Mouse (Mus musculus): ENCODE measurements around the gene Olfr98. TPM values are rescaled to one million over a fixed set of nuclear protein-coding genes. Genes with fewer than 3 reads are reported as not detected.
"Not testable (repeated sequence)": the region's sequence is repeated elsewhere in the genome, so short reads cannot be mapped to it uniquely, and the experiment has no call there.

Gene Olfr98
- polyA plus RNA-seq, 1 experiment from 2014 or later: not detected

GRCm38 (mm10) chr17:37242198-37242597 is 21.4 kb downstream of the Olfr98 start:
- 69% methylated on average over 3 of the region's 3 CpGs for WGBS

GRCm38 (mm10) chr17:37237230-37237629 is 26.3 kb downstream of the Olfr98 start, which contains the start of gene Olfr97:
Gene Olfr97, minus strand, starts transcription at chr17:37237330.
- not testable (repeated sequence) for DNase-seq (ENCODE audit: low spot score); H3K36me3 ChIP-seq; H3K27ac ChIP-seq (replicated peaks); H3K27me3 ChIP-seq (ENCODE audit: low read depth, poor library complexity, severe bottlenecking); H3K9me3 ChIP-seq (replicated peaks); H3K4me1 ChIP-seq; H3K4me3 ChIP-seq
- WGBS: 90% methylated on average over 2 of the region's 2 CpGs

More at GRCm38 (mm10) chr17:37242198-37242597, 21.4 kb downstream of the Olfr98 start:
- Histone ChIP-seq H3K27ac (replicated peaks) (no peak overlapping the region), H3K36me3 (no peaks in the 10 kb centered on the region), H3K4me3 (no peak overlapping the region), H3K9me3 (replicated peaks) (peaks cover 6% of the 10 kb centered on the region; the same call in 1 of the 2 replicates), H3K4me1 (no peaks in the 10 kb centered on the region), H3K27me3 (ENCODE audit: low read depth, poor library complexity, severe bottlenecking) (no peaks in the 10 kb centered on the region)
- no peak for DNase-seq (ENCODE audit: low spot score)

- WGBS: 27% methylated on average over 1 of the region's 1 CpGs
- H3K9me3 ChIP-seq (replicated peaks): peaks cover 9% of the 10 kb centered on the region; the same call in 1 of the 2 replicates
- no peak for DNase-seq (ENCODE audit: low spot score)
Observed at GRCm38 (mm10) chr17:37221879-37222278, 41.7 kb downstream of the Olfr98 start.

GRCm38 (mm10) chr17:37219846-37220245 is 43.7 kb downstream of the Olfr98 start, which contains the start of gene Olfr96:
Gene Olfr96, plus strand, starts transcription at chr17:37220146.
- no peak for DNase-seq (ENCODE audit: low spot score)
- H3K4me1 ChIP-seq: no peaks in the 10 kb centered on the region
- H3K27ac ChIP-seq (replicated peaks): no peak within 1 kb of the TSS
- WGBS: 62% methylated on average over 4 of the region's 4 CpGs
- no peaks in the 10 kb centered on the region for H3K36me3 ChIP-seq
- H3K27me3 ChIP-seq (ENCODE audit: low read depth, poor library complexity, severe bottlenecking): no peaks in the 10 kb centered on the region
- no peak within 1 kb of the TSS for H3K4me3 ChIP-seq
- peaks cover 10% of the 10 kb centered on the region; the same call in 1 of the 2 replicates for H3K9me3 ChIP-seq (replicated peaks)

More at GRCm38 (mm10) chr17:37221879-37222278, 41.7 kb downstream of the Olfr98 start:
- no peak overlapping the region for H3K27ac ChIP-seq (replicated peaks)
- H3K4me3 ChIP-seq: no peak overlapping the region
- no peaks in the 10 kb centered on the region for H3K36me3 ChIP-seq
- no peaks in the 10 kb centered on the region for H3K4me1 ChIP-seq
- H3K27me3 ChIP-seq (ENCODE audit: low read depth, poor library complexity, severe bottlenecking): no peaks in the 10 kb centered on the region

- H3K27me3 ChIP-seq (ENCODE audit: low read depth, poor library complexity, severe bottlenecking): no peaks in the 10 kb centered on the region
- peaks cover 10% of the 10 kb centered on the region; the same call in 1 of the 2 replicates for H3K9me3 ChIP-seq (replicated peaks)
- no peaks in the 10 kb centered on the region for H3K4me1 ChIP-seq
- H3K4me3 ChIP-seq: no peak overlapping the region
- no peak overlapping the region for H3K27ac ChIP-seq (replicated peaks)
- 87% methylated on average over 3 of the region's 3 CpGs for WGBS
- DNase-seq (ENCODE audit: low spot score): no peak
- no peaks in the 10 kb centered on the region for H3K36me3 ChIP-seq
Observed at GRCm38 (mm10) chr17:37218486-37218885, 45.1 kb downstream of the Olfr98 start.

- peaks cover 10% of the 10 kb centered on the region; the same call in 1 of the 2 replicates for H3K9me3 ChIP-seq (replicated peaks)
- no peak for DNase-seq (ENCODE audit: low spot score)
- no peak within 1 kb of the TSS for H3K4me3 ChIP-seq
- WGBS: 75% methylated on average over 3 of the region's 3 CpGs
- H3K4me1 ChIP-seq: peaks cover 9% of the 10 kb centered on the region
- H3K27ac ChIP-seq (replicated peaks): no peak within 1 kb of the TSS
- H3K27me3 ChIP-seq (ENCODE audit: low read depth, poor library complexity, severe bottlenecking): peaks cover 24% of the 10 kb centered on the region
- no peaks in the 10 kb centered on the region for H3K36me3 ChIP-seq
Observed at GRCm38 (mm10) chr17:37213018-37213417, 50.5 kb downstream of the Olfr98 start, which contains the start of gene Olfr95. Gene Olfr95, minus strand, starts transcription at chr17:37213118.

Other genes starting within 250 kb of the Olfr98 start
- 0.10 and 0.15 TPM in 2 replicates for gene Mog, start 240.4 kb downstream of the Olfr98 start, polyA plus RNA-seq (2016; fragmentation: Nextera tagmentation; extraction: Ambion mirVana)
- 7.9 and 12.2 TPM in 2 replicates for gene Gabbr1, start 217.8 kb downstream of the Olfr98 start, polyA plus RNA-seq (2016; fragmentation: Nextera tagmentation; extraction: Ambion mirVana)
- 0.17 TPM in 1 of 2 replicates, not detected in the other for gene Olfr90, start 175.2 kb downstream of the Olfr98 start, polyA plus RNA-seq (2016; fragmentation: Nextera tagmentation; extraction: Ambion mirVana)
- not detected in 2 replicates for gene Olfr91, start 165.5 kb downstream of the Olfr98 start, polyA plus RNA-seq (2016; fragmentation: Nextera tagmentation; extraction: Ambion mirVana)
- gene Olfr92, start 143.7 kb downstream of the Olfr98 start, polyA plus RNA-seq (2016; fragmentation: Nextera tagmentation; extraction: Ambion mirVana): not detected in 2 replicates
- gene Olfr93, start 102.3 kb downstream of the Olfr98 start, polyA plus RNA-seq (2016; fragmentation: Nextera tagmentation; extraction: Ambion mirVana): not detected in 2 replicates
- gene Ubd, start 69.9 kb downstream of the Olfr98 start, polyA plus RNA-seq (2016; fragmentation: Nextera tagmentation; extraction: Ambion mirVana): not detected in 2 replicates
- gene Olfr94, start 62.8 kb downstream of the Olfr98 start, polyA plus RNA-seq (2016; fragmentation: Nextera tagmentation; extraction: Ambion mirVana): not detected in 2 replicates
- gene Olfr95, start 50.6 kb downstream of the Olfr98 start, polyA plus RNA-seq (2016; fragmentation: Nextera tagmentation; extraction: Ambion mirVana): not detected in 2 replicates
- not detected in 2 replicates for gene Olfr96, start 43.6 kb downstream of the Olfr98 start, polyA plus RNA-seq (2016; fragmentation: Nextera tagmentation; extraction: Ambion mirVana)
- gene Olfr97, start 26.4 kb downstream of the Olfr98 start, polyA plus RNA-seq (2016; fragmentation: Nextera tagmentation; extraction: Ambion mirVana): not detected in 2 replicates
- 1.8 and 2.1 TPM in 2 replicates for gene H2-M3, start 6.5 kb upstream of the Olfr98 start, polyA plus RNA-seq (2016; fragmentation: Nextera tagmentation; extraction: Ambion mirVana)
- not detected in 2 replicates for gene Olfr99, start 19.7 kb upstream of the Olfr98 start, polyA plus RNA-seq (2016; fragmentation: Nextera tagmentation; extraction: Ambion mirVana)
- gene Olfr101, start 40.6 kb upstream of the Olfr98 start, polyA plus RNA-seq (2016; fragmentation: Nextera tagmentation; extraction: Ambion mirVana): not detected in 2 replicates
- gene Olfr102, start 53.3 kb upstream of the Olfr98 start, polyA plus RNA-seq (2016; fragmentation: Nextera tagmentation; extraction: Ambion mirVana): not detected in 2 replicates
- not detected in 2 replicates for gene Olfr103, start 75.9 kb upstream of the Olfr98 start, polyA plus RNA-seq (2016; fragmentation: Nextera tagmentation; extraction: Ambion mirVana)
- not detected in 2 replicates for gene Olfr104-ps, start 95.8 kb upstream of the Olfr98 start, polyA plus RNA-seq (2016; fragmentation: Nextera tagmentation; extraction: Ambion mirVana)
- not detected in 2 replicates for gene Olfr105-ps, start 115.3 kb upstream of the Olfr98 start, polyA plus RNA-seq (2016; fragmentation: Nextera tagmentation; extraction: Ambion mirVana)
- gene Olfr106-ps, start 126.6 kb upstream of the Olfr98 start, polyA plus RNA-seq (2016; fragmentation: Nextera tagmentation; extraction: Ambion mirVana): not detected in 2 replicates
- not detected in 2 replicates for gene Olfr107, start 135.5 kb upstream of the Olfr98 start, polyA plus RNA-seq (2016; fragmentation: Nextera tagmentation; extraction: Ambion mirVana)
- not detected in 2 replicates for gene Olfr108, start 181.7 kb upstream of the Olfr98 start, polyA plus RNA-seq (2016; fragmentation: Nextera tagmentation; extraction: Ambion mirVana)
- not detected in 2 replicates for gene Olfr109, start 195.2 kb upstream of the Olfr98 start, polyA plus RNA-seq (2016; fragmentation: Nextera tagmentation; extraction: Ambion mirVana)
- not detected in 2 replicates for gene H2-M2, start 219.8 kb upstream of the Olfr98 start, polyA plus RNA-seq (2016; fragmentation: Nextera tagmentation; extraction: Ambion mirVana)
- gene Olfr110, start 228.7 kb upstream of the Olfr98 start, polyA plus RNA-seq (2016; fragmentation: Nextera tagmentation; extraction: Ambion mirVana): not detected in 2 replicates
- gene Olfr111, start 244.3 kb upstream of the Olfr98 start, polyA plus RNA-seq (2016; fragmentation: Nextera tagmentation; extraction: Ambion mirVana): not detected in 2 replicates

All from midbrain, embryonic 10.5 days (tissue).